Mouse (Mus musculus) erythroblast, embryonic 14.5 days (primary cell): ENCODE data around the gene Nup37. TPM values are rescaled to one million over a fixed set of nuclear protein-coding genes. Genes with fewer than 3 reads are reported as not detected.

Experiments used
- H3K27me3 ChIP-seq: 2 replicates; pipeline ENCODE4 v1.6.1; 2012; ENCODE audit warnings: inconsistent platforms; ENCODE audit not compliant: control insufficient read depth
- H3K36me3 ChIP-seq: 2 replicates; pipeline ENCODE4 v1.6.1; 2012; ENCODE audit warnings: mild to moderate bottlenecking, inconsistent platforms; ENCODE audit not compliant: control insufficient read depth
- H3K4me1 ChIP-seq: 2 replicates; pipeline ENCODE4 v1.6.1; 2012; ENCODE audit warnings: inconsistent platforms; ENCODE audit not compliant: control insufficient read depth
- H3K4me3 ChIP-seq: replicated peaks from 2 replicates; pipeline ENCODE3; 2012; ENCODE audit warnings: moderate library complexity, mild to moderate bottlenecking, inconsistent platforms
- H3K9me3 ChIP-seq: 2 replicates; pipeline ENCODE4 v1.6.1; 2012; ENCODE audit warnings: low read length, inconsistent platforms, mixed read lengths; ENCODE audit not compliant: control insufficient read depth
- GATA1 ChIP-seq: IDR thresholded peaks from 2 replicates; pipeline ENCODE4 v1.6.1; 2012; ENCODE audit warnings: low read length, inconsistent platforms, mixed read lengths
- TAL1 ChIP-seq: IDR thresholded peaks from 3 replicates; pipeline ENCODE4 v1.6.1; 2012; ENCODE audit warnings: low read length, inconsistent platforms, mixed read lengths
- polyA plus RNA-seq: library from polyadenylated mRNA; stranded (reverse); fragments of >175 nt; gene quantifications from 2 replicates; pipeline ENCODE4 v1.2.3, GENCODE M21; 2012

Gene Nup37
- polyA plus RNA-seq, 1 experiment: 0.04 TPM

DNA sequence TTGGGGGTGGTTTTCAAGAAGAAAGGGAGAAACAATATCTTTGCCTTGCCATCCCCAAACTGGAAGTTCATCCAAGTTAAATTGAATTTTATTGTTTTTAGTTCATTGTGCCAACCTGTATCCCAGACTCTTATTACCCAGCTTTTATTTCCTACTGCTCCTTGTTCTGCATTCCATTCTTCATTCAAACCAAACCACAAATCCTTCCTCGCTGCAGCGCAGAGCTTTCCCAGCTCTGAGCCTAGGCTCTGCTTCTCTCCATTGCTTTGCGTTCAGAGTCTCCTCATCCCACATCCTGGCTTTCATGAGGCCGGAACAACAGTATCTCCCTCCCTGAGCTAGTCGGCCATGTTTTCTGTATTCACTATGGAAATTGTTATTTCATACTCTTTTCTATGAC is 74.9 kb downstream of the Nup37 start:
- Histone ChIP-seq H3K27me3 (no peaks in the 10 kb centered on the region), H3K4me3 (no peak overlapping the region), H3K36me3 (peaks cover 16% of the 10 kb centered on the region), H3K4me1 (no peaks in the 10 kb centered on the region), H3K9me3 (no peaks in the 10 kb centered on the region)
- no peak for TF ChIP-seq GATA1
- TF ChIP-seq TAL1: no peak

- Histone ChIP-seq H3K4me1 (peaks cover 3% of the 10 kb centered on the region; the same call in 1 of the 2 replicates), H3K36me3 (peaks cover 17% of the 10 kb centered on the region), H3K9me3 (no peaks in the 10 kb centered on the region), H3K27me3 (no peaks in the 10 kb centered on the region), H3K4me3 (no peak overlapping the region)
- TF ChIP-seq TAL1 (no peak), GATA1 (no peak)
Measured at GRCm38 (mm10) chr10:88225421-88225820, 78.6 kb downstream of the Nup37 start.

DNA sequence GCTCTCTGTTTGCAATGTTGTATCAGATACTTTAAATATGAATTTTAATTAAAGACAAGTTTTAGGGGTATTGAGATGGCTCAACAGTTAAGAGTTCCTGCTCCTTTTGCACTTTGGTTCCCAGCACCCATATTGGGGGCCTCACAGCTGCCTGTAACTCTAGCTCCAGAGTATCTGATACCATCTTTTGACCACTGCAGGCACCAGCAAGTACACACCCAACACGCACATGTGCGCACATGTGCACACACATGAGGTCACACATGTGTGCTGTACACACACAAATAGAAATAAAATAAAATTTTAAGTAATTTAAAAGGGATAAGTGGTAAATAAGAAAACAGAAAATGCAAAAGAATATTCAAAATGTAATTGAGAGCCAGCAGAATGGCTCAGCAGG is 81.2 kb downstream of the Nup37 start:
- Histone ChIP-seq H3K36me3 (peaks cover 11% of the 10 kb centered on the region), H3K4me1 (peaks cover 3% of the 10 kb centered on the region; the same call in 1 of the 2 replicates), H3K27me3 (no peaks in the 10 kb centered on the region), H3K9me3 (no peaks in the 10 kb centered on the region), H3K4me3 (no peak overlapping the region)
- TF ChIP-seq TAL1 (no peak), GATA1 (no peak)

Other genes starting within 250 kb of the Nup37 start
- not detected in 2 replicates for gene Pmch, start 55.9 kb upstream of the Nup37 start, polyA plus RNA-seq
- gene Parpbp, start 51 bp upstream of the Nup37 start, polyA plus RNA-seq: 0.26 and 0.31 TPM in 2 replicates
- gene Washc3, start 54.1 kb downstream of the Nup37 start, polyA plus RNA-seq: 0.96 and 1.1 TPM in 2 replicates
- gene Dram1, start 232.1 kb downstream of the Nup37 start, polyA plus RNA-seq: not detected in 2 replicates
- 0.01 and 0.08 TPM in 2 replicates for gene Gnptab, start 232.1 kb downstream of the Nup37 start, polyA plus RNA-seq